Mouse (Mus musculus): ENCODE data around the gene Gng5. TPM values are rescaled to one million over a fixed set of nuclear protein-coding genes. Genes with fewer than 3 reads are reported as not detected.

Gene Gng5
- total RNA-seq, 2 experiments from 2014 or later, result 205 to 275 TPM

DNA sequence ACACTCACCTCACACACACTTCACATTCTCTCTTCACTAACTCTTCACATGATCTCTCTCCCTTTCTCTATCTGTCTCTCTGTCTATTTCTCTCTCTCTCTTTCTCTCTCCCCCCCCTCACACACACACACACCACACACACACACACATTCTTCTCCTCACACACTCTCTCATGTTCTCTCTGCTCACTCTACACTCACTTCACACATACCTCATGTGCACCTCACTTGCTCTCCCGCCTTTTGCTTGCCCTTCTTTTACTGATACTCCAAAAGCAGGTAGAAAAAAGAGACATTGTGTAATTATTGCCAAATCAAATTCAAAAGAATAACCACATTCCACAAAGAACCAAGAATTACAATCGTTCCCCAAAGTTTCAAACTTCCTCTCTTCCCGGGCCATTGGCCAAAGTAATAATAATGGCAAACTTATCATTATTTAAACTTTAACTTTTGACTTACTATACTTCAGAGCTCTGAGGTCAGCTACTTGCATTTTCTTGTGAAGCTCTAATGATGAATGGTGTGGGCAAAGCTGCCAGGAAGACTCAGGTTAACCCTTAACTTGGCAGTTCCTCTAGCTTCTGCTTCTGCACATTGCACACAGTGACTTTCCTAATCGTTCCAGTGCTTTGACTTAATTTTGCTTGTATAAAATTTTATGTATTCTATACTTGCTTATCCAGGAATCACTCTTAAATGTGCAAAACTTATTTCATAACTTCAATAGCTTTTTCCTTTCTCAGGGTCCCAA, 41.1 kb downstream of the Gng5 start:
- no peak for DNase-seq

DNA sequence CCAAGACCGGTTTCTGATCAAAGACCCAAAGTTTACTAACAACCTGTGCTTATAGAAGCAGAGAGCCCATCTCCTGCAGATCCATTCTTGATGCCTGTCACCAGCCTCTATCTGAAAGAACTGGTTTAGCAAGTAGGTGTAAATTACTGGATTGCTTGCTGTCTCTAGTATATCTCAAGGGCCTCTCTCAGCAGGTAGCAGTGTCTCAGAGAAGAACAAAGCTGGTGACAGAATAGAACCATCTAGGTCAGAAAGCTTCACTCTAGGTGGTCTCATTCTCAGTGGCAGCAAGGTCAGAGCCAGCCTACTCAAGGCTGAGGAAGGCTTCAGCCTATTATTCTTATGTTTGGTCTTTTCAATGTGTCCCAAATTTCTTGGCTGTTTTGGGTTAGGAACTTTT, 44.0 kb downstream of the Gng5 start:
- DNase-seq, result no peak

DNA sequence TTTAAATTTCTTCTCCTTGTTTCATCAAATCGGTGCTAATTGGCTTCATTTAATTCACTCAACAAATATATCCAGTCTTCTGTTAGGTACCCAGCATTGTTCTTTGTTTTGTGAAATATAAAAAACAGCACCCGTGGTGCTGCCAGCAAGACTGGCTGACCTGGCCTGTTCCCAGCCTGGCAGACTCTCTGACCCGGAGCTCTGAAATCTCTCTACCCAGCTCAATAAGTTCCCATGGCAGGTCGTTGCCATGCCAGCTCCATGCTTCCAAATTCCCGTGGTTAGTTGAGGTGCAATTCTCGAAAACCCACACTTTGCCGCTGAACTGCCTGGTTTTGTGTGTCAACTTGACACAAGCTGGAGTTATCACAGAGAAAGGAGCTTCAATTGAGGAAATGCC, 55.2 kb downstream of the Gng5 start:
- no peak for DNase-seq

Other genes with a start within 250 kb of the Gng5 start
- 10 to 100 TPM; 13.0 to 15.1 TPM for gene Ssx2ip, start 95.2 kb upstream of the Gng5 start, total RNA-seq (2021)
- gene Ctbs, start 50.0 kb upstream of the Gng5 start, total RNA-seq (2021), result 1 to 10 TPM; 2.6 to 3.4 TPM
- 1 to 10 TPM; 1.1 to 2.5 TPM for gene Spata1, start 54 bp upstream of the Gng5 start, total RNA-seq (2021)
- 10 to 100 TPM; 13.2 to 14.8 TPM for gene Rpf1, start 21.6 kb downstream of the Gng5 start, total RNA-seq (2021)
- gene Uox, start 70.6 kb downstream of the Gng5 start, total RNA-seq (2021), result not detected
- not detected for gene Dnase2b, start 115.8 kb downstream of the Gng5 start, total RNA-seq (2021)
- not detected for gene 4930503B20Rik, start 151.5 kb downstream of the Gng5 start, total RNA-seq (2021)
- gene Samd13, start 185.8 kb downstream of the Gng5 start, total RNA-seq (2021), result 1 to 10 TPM; 2.3 TPM